Mouse (Mus musculus): ENCODE measurements around the gene Krtap6-2. TPM values are rescaled to one million over a fixed set of nuclear protein-coding genes. Genes with fewer than 3 reads are reported as not detected.

The Krtap6-2 gene
- polyA plus RNA-seq (2015; fragmentation: Illumina TruSeq; extraction: RNeasy Lipid Tissue Mini Kit (QIAGEN cat#74804); ENCODE audit: insufficient read depth, low replicate concordance): not detected

DNA sequence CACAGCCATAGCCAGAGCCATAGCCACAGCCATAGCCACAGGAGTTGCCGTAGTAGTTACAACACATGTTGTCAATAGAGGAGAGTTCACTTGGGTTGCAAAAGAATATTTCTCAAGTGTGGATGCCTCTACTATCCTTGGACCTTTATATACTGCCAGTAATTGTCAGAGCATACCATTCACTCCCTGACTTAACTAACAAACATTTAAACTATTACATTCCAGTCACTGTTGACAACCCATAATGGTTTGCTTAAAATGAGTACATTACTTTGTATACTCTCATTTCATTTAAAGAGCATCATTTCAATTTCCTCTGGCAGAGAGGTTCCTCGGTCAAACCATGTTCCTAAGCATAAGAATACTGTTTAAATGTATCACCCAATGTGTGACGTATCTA is at the start of gene Krtap6-2:
TSS of gene Krtap6-2 (minus strand) at position 101 of the 400 bp plus-strand sequence.

GRCm38 (mm10) chr16:89403768-89404167 is 16.1 kb downstream of the Krtap6-2 start, which contains the start of gene Krtap21-1:
Gene Krtap21-1 (minus strand): TSS chr16:89403868.

Other genes with a start within 250 kb of the Krtap6-2 start
- gene 1110057P08Rik, start 245.4 kb downstream of the Krtap6-2 start, polyA plus RNA-seq (2015; fragmentation: Illumina TruSeq; extraction: RNeasy Lipid Tissue Mini Kit (QIAGEN cat#74804); ENCODE audit: insufficient read depth, low replicate concordance): not detected
- not detected for gene Krtap20-2, start 214.2 kb downstream of the Krtap6-2 start, polyA plus RNA-seq (2015; fragmentation: Illumina TruSeq; extraction: RNeasy Lipid Tissue Mini Kit (QIAGEN cat#74804); ENCODE audit: insufficient read depth, low replicate concordance)
- not detected for gene Krtap21-1, start 16.2 kb downstream of the Krtap6-2 start, polyA plus RNA-seq (2015; fragmentation: Illumina TruSeq; extraction: RNeasy Lipid Tissue Mini Kit (QIAGEN cat#74804); ENCODE audit: insufficient read depth, low replicate concordance)
- not detected for gene Krtap8-1, start 67.8 kb upstream of the Krtap6-2 start, polyA plus RNA-seq (2015; fragmentation: Illumina TruSeq; extraction: RNeasy Lipid Tissue Mini Kit (QIAGEN cat#74804); ENCODE audit: insufficient read depth, low replicate concordance)
- gene Krtap7-1, start 88.2 kb upstream of the Krtap6-2 start, polyA plus RNA-seq (2015; fragmentation: Illumina TruSeq; extraction: RNeasy Lipid Tissue Mini Kit (QIAGEN cat#74804); ENCODE audit: insufficient read depth, low replicate concordance): not detected
- gene Krtap11-1, start 151.1 kb upstream of the Krtap6-2 start, polyA plus RNA-seq (2015; fragmentation: Illumina TruSeq; extraction: RNeasy Lipid Tissue Mini Kit (QIAGEN cat#74804); ENCODE audit: insufficient read depth, low replicate concordance): not detected

All from spleen, adult 10 weeks (tissue).